Mouse (Mus musculus): Measurements from ENCODE around the gene Cd6. TPM values are rescaled to one million over a fixed set of nuclear protein-coding genes. Genes with fewer than 3 reads are reported as not detected.

Cd6 gene
- polyA plus RNA-seq, 1 experiment from 2014 or later = not detected

GRCm38 (mm10) chr19:10832030-10832429 is 2.2 kb upstream of the Cd6 start:
- no peak overlapping the region for H3K27ac ChIP-seq
- no peak overlapping the region for H3K4me3 ChIP-seq
- 79% methylated on average over 3 of the region's 3 CpGs for WGBS
- H3K36me3 ChIP-seq = no peaks in the 10 kb centered on the region
- no peak overlapping the region for H3K9ac ChIP-seq
- H3K4me2 ChIP-seq = no peak overlapping the region
- H3K9me3 ChIP-seq = no peaks in the 10 kb centered on the region
- no peak for ATAC-seq (ENCODE audit: insufficient number of reproducible peaks, low FRiP score, low TSS enrichment, low read depth)
- no peaks in the 10 kb centered on the region for H3K4me1 ChIP-seq
- H3K27me3 ChIP-seq = no peaks in the 10 kb centered on the region

GRCm38 (mm10) chr19:10831424-10831823 is 1.6 kb upstream of the Cd6 start:
- Histone ChIP-seq H3K4me1 (no peaks in the 10 kb centered on the region), H3K9ac (no peak overlapping the region), H3K4me2 (no peak overlapping the region), H3K9me3 (no peaks in the 10 kb centered on the region), H3K4me3 (no peak overlapping the region), H3K36me3 (no peaks in the 10 kb centered on the region), H3K27me3 (no peaks in the 10 kb centered on the region), H3K27ac (no peak overlapping the region)
- no peak for ATAC-seq (ENCODE audit: insufficient number of reproducible peaks, low FRiP score, low TSS enrichment, low read depth)
- 6% methylated on average over 5 of the region's 5 CpGs for WGBS

DNA sequence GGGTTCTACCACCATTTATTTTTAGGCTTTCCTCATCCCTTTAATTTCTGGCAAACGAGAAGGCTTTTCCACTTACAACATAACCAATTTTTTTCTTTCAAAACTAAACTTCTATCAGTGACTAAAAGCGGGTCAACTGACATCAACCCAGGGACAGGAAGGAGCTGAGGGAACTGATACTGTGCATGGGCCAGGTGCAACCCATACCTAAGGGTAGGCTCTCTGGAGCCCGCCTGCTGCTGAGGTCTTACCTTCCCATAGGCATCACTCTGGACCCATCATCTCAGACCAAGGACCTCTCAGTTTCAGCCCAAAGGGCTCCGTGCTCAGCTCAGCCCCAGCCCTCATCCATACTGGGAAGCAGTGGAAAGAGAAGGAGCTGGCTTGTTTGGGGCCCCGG is 1.5 kb downstream of the Cd6 start:
- 92% methylated on average over 5 of the region's 5 CpGs for whole genome bisulfite sequencing
- ATAC-seq (ENCODE audit: insufficient number of reproducible peaks, low FRiP score, low TSS enrichment, low read depth) = no peak
- no peak overlapping the region for H3K27ac ChIP-seq
- no peak overlapping the region for H3K4me2 ChIP-seq
- no peaks in the 10 kb centered on the region for H3K36me3 ChIP-seq
- no peak overlapping the region for H3K9ac ChIP-seq
- no peak overlapping the region for H3K4me3 ChIP-seq
- H3K4me1 ChIP-seq = no peaks in the 10 kb centered on the region
- no peaks in the 10 kb centered on the region for H3K9me3 ChIP-seq
- H3K27me3 ChIP-seq = no peaks in the 10 kb centered on the region

- Histone ChIP-seq H3K27ac (no peak overlapping the region), H3K9ac (no peak overlapping the region), H3K27me3 (no peaks in the 10 kb centered on the region), H3K36me3 (no peaks in the 10 kb centered on the region), H3K4me2 (no peak overlapping the region), H3K4me1 (no peaks in the 10 kb centered on the region), H3K9me3 (no peaks in the 10 kb centered on the region), H3K4me3 (no peak overlapping the region)
- 78% methylated on average over 7 of the region's 7 CpGs for WGBS
- no peak for ATAC-seq (ENCODE audit: insufficient number of reproducible peaks, low FRiP score, low TSS enrichment, low read depth)
Measured at GRCm38 (mm10) chr19:10824061-10824460, 5.8 kb downstream of the Cd6 start.

- 95% methylated on average over 4 of the region's 4 CpGs for WGBS
- H3K27ac ChIP-seq = no peak overlapping the region
- no peak overlapping the region for H3K9ac ChIP-seq
- H3K4me3 ChIP-seq = no peak overlapping the region
- H3K36me3 ChIP-seq = no peaks in the 10 kb centered on the region
- H3K27me3 ChIP-seq = no peaks in the 10 kb centered on the region
- no peak overlapping the region for H3K4me2 ChIP-seq
- no peaks in the 10 kb centered on the region for H3K9me3 ChIP-seq
- H3K4me1 ChIP-seq = no peaks in the 10 kb centered on the region
- ATAC-seq (ENCODE audit: insufficient number of reproducible peaks, low FRiP score, low TSS enrichment, low read depth) = no peak
Measured at GRCm38 (mm10) chr19:10822534-10822933, 7.3 kb downstream of the Cd6 start.

DNA sequence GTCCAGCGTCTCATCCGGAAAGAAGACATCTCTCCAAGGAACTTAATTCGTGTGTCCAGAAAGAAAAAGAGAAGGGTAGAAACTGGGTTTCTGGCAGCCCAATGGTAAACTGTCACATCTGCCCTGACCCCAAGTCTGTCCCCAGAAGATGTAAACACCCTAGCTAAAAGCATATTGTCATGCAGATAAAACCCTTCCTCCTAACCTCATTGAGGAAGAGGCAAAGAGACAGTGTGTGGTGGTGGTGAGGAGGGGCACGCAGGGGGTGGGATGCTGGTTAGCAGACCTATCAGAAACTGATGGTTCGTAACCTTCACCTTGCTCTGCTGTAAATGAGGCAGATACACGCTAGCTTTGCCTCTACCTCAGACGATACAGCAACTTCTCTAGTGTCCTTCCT is 8.5 kb downstream of the Cd6 start:
- Histone ChIP-seq H3K4me3 (no peak overlapping the region), H3K36me3 (no peaks in the 10 kb centered on the region), H3K4me1 (no peaks in the 10 kb centered on the region), H3K9me3 (no peaks in the 10 kb centered on the region), H3K27ac (no peak overlapping the region), H3K9ac (no peak overlapping the region), H3K27me3 (no peaks in the 10 kb centered on the region), H3K4me2 (no peak overlapping the region)
- WGBS = 66% methylated on average over 7 of the region's 7 CpGs
- no peak for ATAC-seq (ENCODE audit: insufficient number of reproducible peaks, low FRiP score, low TSS enrichment, low read depth)

GRCm38 (mm10) chr19:10818217-10818946 is 11.5 kb downstream of the Cd6 start:
- no peak for ATAC-seq (ENCODE audit: insufficient number of reproducible peaks, low FRiP score, low TSS enrichment, low read depth)
- Histone ChIP-seq H3K9me3 (no peaks in the 10 kb centered on the region), H3K9ac (no peak overlapping the region), H3K4me1 (no peaks in the 10 kb centered on the region), H3K4me2 (peak overlapping the region; percentile 30), H3K27me3 (no peaks in the 10 kb centered on the region), H3K27ac (no peak overlapping the region), H3K36me3 (no peaks in the 10 kb centered on the region), H3K4me3 (peak overlapping the region; percentile 18)
- 29% methylated on average over 17 of the region's 17 CpGs for WGBS

DNA sequence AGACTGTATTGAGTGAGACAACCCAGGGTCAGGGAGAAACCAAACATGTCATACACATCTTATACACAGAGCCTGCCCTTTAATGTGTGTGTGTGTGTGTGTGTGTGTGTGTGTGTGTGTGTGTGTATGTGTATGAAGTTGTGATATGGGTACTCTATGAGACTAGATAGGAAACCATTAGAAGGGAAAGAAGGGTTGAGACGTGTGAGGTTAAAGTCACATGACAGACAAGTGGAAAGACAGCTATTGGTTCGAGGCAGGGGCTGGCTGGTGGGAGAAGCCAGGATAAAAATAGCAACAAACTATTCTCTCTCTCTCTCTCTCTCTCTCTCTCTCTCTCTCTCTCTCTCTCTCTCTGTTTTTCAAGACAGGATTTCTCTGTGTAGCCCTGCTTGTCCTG is 13.4 kb downstream of the Cd6 start:
- H3K9ac ChIP-seq = no peak overlapping the region
- no peaks in the 10 kb centered on the region for H3K36me3 ChIP-seq
- H3K27me3 ChIP-seq = no peaks in the 10 kb centered on the region
- H3K9me3 ChIP-seq = no peaks in the 10 kb centered on the region
- WGBS = 51% methylated on average over 2 of the region's 2 CpGs
- no peak overlapping the region for H3K27ac ChIP-seq
- H3K4me2 ChIP-seq = no peak overlapping the region
- no peaks in the 10 kb centered on the region for H3K4me1 ChIP-seq
- ATAC-seq (ENCODE audit: insufficient number of reproducible peaks, low FRiP score, low TSS enrichment, low read depth) = no peak
- no peak overlapping the region for H3K4me3 ChIP-seq

GRCm38 (mm10) chr19:10815871-10816270 is 14.0 kb downstream of the Cd6 start:
- Histone ChIP-seq H3K9me3 (no peaks in the 10 kb centered on the region), H3K27me3 (no peaks in the 10 kb centered on the region), H3K9ac (no peak overlapping the region), H3K27ac (no peak overlapping the region), H3K4me3 (no peak overlapping the region), H3K36me3 (no peaks in the 10 kb centered on the region), H3K4me1 (no peaks in the 10 kb centered on the region), H3K4me2 (no peak overlapping the region)
- WGBS = 80% methylated on average over 6 of the region's 6 CpGs
- no peak for ATAC-seq (ENCODE audit: insufficient number of reproducible peaks, low FRiP score, low TSS enrichment, low read depth)

- 71% methylated on average over 7 of the region's 7 CpGs for WGBS
- ATAC-seq (ENCODE audit: insufficient number of reproducible peaks, low FRiP score, low TSS enrichment, low read depth) = no peak
- Histone ChIP-seq H3K36me3 (no peaks in the 10 kb centered on the region), H3K9ac (no peak overlapping the region), H3K27ac (no peak overlapping the region), H3K27me3 (no peaks in the 10 kb centered on the region), H3K4me1 (no peaks in the 10 kb centered on the region), H3K4me2 (no peak overlapping the region), H3K9me3 (no peaks in the 10 kb centered on the region), H3K4me3 (no peak overlapping the region)
Measured at GRCm38 (mm10) chr19:10813905-10814304, 16.0 kb downstream of the Cd6 start.

DNA sequence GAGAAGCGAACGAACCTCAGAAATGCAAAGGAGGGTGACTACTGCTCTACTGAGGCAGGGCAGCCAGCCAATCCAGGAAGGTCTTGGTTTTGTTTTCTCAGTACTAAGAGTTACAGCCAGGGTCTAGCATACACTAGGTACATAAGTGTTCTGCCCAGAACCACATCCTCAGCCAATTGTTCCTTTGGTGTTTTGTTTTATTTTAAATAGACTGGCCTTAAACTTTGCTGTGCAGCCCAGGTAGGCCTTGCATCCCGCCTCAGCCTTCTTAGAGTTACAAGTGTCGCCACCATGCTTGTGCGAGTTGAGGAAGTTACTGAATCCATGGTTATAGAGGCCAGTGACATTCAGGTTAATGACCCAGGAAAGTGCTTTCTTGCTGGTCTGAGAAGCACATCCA is 16.8 kb downstream of the Cd6 start:
- Histone ChIP-seq H3K27me3 (no peaks in the 10 kb centered on the region), H3K36me3 (no peaks in the 10 kb centered on the region), H3K4me1 (no peaks in the 10 kb centered on the region), H3K9ac (no peak overlapping the region), H3K9me3 (no peaks in the 10 kb centered on the region), H3K4me3 (no peak overlapping the region), H3K4me2 (no peak overlapping the region), H3K27ac (no peak overlapping the region)
- WGBS = 96% methylated on average over 5 of the region's 5 CpGs
- no peak for ATAC-seq (ENCODE audit: insufficient number of reproducible peaks, low FRiP score, low TSS enrichment, low read depth)

DNA sequence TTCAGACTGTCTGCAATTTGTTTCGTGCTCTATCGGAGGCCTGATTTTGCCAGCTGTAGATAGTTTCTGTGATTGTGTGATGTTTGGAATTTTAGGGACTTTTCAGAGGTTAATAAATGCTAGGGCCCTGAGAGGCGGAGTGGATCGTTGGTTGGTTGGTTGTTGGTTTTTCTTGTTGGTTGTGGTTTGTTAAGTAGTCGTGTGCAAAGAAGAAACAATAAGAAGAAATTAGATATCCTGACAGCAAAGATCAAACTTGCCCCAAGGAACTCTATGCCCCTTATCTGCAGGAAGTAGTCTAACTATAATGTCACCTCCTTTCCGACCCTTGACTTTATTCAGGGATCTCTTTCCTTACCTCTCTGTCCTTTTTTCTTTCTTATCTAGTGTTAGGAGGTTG is 18.4 kb downstream of the Cd6 start:
- WGBS = 81% methylated on average over 6 of the region's 6 CpGs
- H3K4me2 ChIP-seq = no peak overlapping the region
- no peaks in the 10 kb centered on the region for H3K27me3 ChIP-seq
- H3K27ac ChIP-seq = no peak overlapping the region
- H3K9ac ChIP-seq = no peak overlapping the region
- H3K4me1 ChIP-seq = no peaks in the 10 kb centered on the region
- H3K9me3 ChIP-seq = no peaks in the 10 kb centered on the region
- ATAC-seq (ENCODE audit: insufficient number of reproducible peaks, low FRiP score, low TSS enrichment, low read depth) = no peak
- no peak overlapping the region for H3K4me3 ChIP-seq
- H3K36me3 ChIP-seq = no peaks in the 10 kb centered on the region

DNA sequence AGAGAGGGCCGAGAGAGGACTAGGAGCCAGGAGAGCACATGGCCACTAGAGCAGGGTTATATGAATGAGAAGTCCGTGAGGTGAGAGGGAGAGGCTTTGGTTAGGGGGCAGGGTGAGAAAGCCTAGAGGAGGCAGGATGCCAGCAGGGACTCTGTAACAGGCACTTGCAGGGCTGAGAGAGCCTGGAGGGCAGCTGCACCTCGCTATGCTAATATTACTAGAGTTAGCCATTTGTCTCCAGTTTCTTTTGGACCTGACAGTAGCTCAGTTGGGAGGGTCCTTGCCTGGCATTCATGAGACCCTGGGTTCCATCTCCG is 19.7 kb downstream of the Cd6 start:
- Histone ChIP-seq H3K4me2 (no peak overlapping the region), H3K27ac (no peak overlapping the region), H3K36me3 (no peaks in the 10 kb centered on the region), H3K4me3 (no peak overlapping the region), H3K27me3 (no peaks in the 10 kb centered on the region), H3K9ac (no peak overlapping the region), H3K4me1 (no peaks in the 10 kb centered on the region), H3K9me3 (no peaks in the 10 kb centered on the region)
- ATAC-seq (ENCODE audit: insufficient number of reproducible peaks, low FRiP score, low TSS enrichment, low read depth) = no peak
- 52% methylated on average over 4 of the region's 4 CpGs for WGBS

Data from limb, embryonic 15.5 days (tissue).